In genomic region chr12:54572866-54573265, GRCm38 (mm10) we compare ENCODE assay signal across 18 mouse cellular contexts.
DNase-seq lines count a peak whose midpoint lies in the region; ATAC-seq lines count a peak whose summit lies in the region.
"Had no signal": no experiment of that assay in that cellular context is flagged by ENCODE, and none has a peak within 500 bp of the region (broad histone marks: within the 10 kb centered on the region; RNA-seq: fewer than 3 reads in every experiment).

No protein-coding gene starts in this region.

- DNase-seq in right cerebral cortex, adult 2 months (ENCODE audit: low spot score in 2 of 2), result peak; percentile 15 to 25
- DNase-seq in right cerebral cortex, postnatal 4 days, result no peak
- DNase-seq in left cerebral cortex, adult 18-20 months (ENCODE audit: low spot score in 2 of 2), result peak; percentile 4 to 34
- DNase-seq in right cerebral cortex, postnatal 10 days (ENCODE audit: low spot score in 2 of 2), result peak; percentile 50 to 54
- DNase-seq in natural killer cell, adult 2 months (ENCODE audit: low spot score in 2 of 2), result no peak
- DNase-seq in layer of hippocampus, postnatal 25 days (ENCODE audit: extremely low spot score in 1 of 2, low spot score in 1 of 2), result no peak
- DNase-seq: adrenal gland, adult 8-10 months; adrenal gland, postnatal 36 days; cerebellum, adult 11-12 months; cerebellum, adult 9-10 months; cerebellum, postnatal 36 days; gastrocnemius, postnatal 36 days; heart, adult 18-20 months; heart, postnatal 10 days; heart, postnatal 4 days had no signal

- no peak for ATAC-seq in granulocyte monocyte progenitor cell, adult 5-6 weeks (replicated peaks; ENCODE audit: poor library complexity, severe bottlenecking)
- ATAC-seq: forebrain, embryonic 16.5 days; hindbrain, postnatal 0 days had no signal

Comparison
In these comparisons a context has a peak if more than half of its experiments do, and no peak if none do; other contexts are left out.
1. DNase-seq: peak in right cerebral cortex, adult 2 months (2 of 2), left cerebral cortex, adult 18-20 months (2 of 2) and right cerebral cortex, postnatal 10 days (2 of 2); none in right cerebral cortex, postnatal 4 days (single experiment), natural killer cell, adult 2 months (0 of 2) and layer of hippocampus, postnatal 25 days (0 of 2).